Mouse (Mus musculus): ENCODE measurements at regions not wholly inside any gene's neighbourhood (a gene's known extent, or its start where the extent isn't known, plus 50 kb on each side); places are given as distances from the start of the nearest gene placed in this dataset.

GRCm38 (mm10) chr10:57095920-57096319 is 390.3 kb upstream of the Hsf2 start:
- TF ChIP-seq CTCF (IDR thresholded peaks at IDR 0.05; ENCODE audit: extremely low read depth, insufficient read length, insufficient replicate concordance, low read depth, low read length) (no peak), POLR2A (IDR thresholded peaks at IDR 0.05; ENCODE audit: low read depth, low read length) (no peak)

All from small intestine, adult 2 months (tissue).